Mouse (Mus musculus): Measurements from ENCODE around the gene Inka2. TPM values are rescaled to one million over a fixed set of nuclear protein-coding genes. Genes with fewer than 3 reads are reported as not detected.

Inka2 gene
- total and polyA plus RNA-seq, 3 experiments: 1.0 to 3.1 (median 2.5) TPM

DNA sequence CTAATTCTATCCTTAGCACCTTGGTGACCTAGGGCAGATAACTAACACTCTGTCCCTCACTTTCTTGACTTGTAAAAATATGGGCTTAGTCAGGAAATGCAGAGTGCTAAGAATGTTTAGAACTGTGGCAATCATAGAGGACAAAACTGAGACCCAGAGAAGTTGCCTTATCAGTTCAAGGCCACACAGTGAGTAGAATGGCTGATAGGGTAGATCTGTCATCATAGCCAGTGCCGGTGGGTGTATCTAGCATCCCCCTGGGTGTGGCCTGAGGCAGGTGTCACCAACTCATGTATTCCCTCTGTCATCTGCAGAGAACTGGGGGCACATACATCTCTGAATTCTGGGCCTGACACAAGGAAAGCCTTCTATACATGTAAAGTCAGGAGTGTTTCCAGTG lies 6.1 kb upstream of the Inka2 start:
- dilution Hi-C loops (cut with MboI; ENCODE audit: extremely low pct_ligation_motif_present, extremely low pct_unique_long_range_greater_than_20kb, low sequenced_read_pairs): loop anchor here (25.0 kb wide), 1 partner anchor 214 kb away; no protein-coding TSS in a partner anchor
- no peak for TF ChIP-seq UBTF (IDR thresholded peaks at IDR 0.05; ENCODE audit: low read depth, low read length)
- TF ChIP-seq EP300 (IDR thresholded peaks at IDR 0.05; ENCODE audit: low read length): no peak
- no peak for TF ChIP-seq ETS1 (conservative IDR thresholded peaks at IDR 0.05; ENCODE audit: low read depth, low read length)
- no peak for TF ChIP-seq NRF1 (IDR thresholded peaks at IDR 0.05; ENCODE audit: low read depth, low read length)
- no peak for TF ChIP-seq ZKSCAN1 (IDR thresholded peaks at IDR 0.05; ENCODE audit: borderline replicate concordance, low read depth, low read length)
- no peak for TF ChIP-seq ZNF384 (IDR thresholded peaks at IDR 0.05; ENCODE audit: low read depth, low read length)
- TF ChIP-seq SMC3 (IDR thresholded peaks at IDR 0.05; ENCODE audit: low read depth, low read length): no peak
- TF ChIP-seq POLR2AphosphoS2 (IDR thresholded peaks at IDR 0.05; ENCODE audit: low read depth, low read length): no peak
- no peak for TF ChIP-seq ELF1 (IDR thresholded peaks at IDR 0.05; ENCODE audit: low read depth, low read length)
- TF ChIP-seq GABPA (IDR thresholded peaks at IDR 0.05; ENCODE audit: insufficient replicate concordance, low read depth, low read length): no peak
- no peak for TF ChIP-seq ZC3H11A (IDR thresholded peaks at IDR 0.05; ENCODE audit: low read depth, low read length)
- TF ChIP-seq E2F4 (IDR thresholded peaks at IDR 0.05; ENCODE audit: insufficient replicate concordance, low read depth, low read length): no peak
- TF ChIP-seq CTCF (conservative IDR thresholded peaks at IDR 0.05 in 1 of 2, IDR thresholded peaks at IDR 0.05 in 1 of 2; ENCODE audit: low read depth in 2 of 2, low read length in 2 of 2): no peak
- no peak for TF ChIP-seq KAT2A (IDR thresholded peaks at IDR 0.05; ENCODE audit: insufficient replicate concordance, low read length)
- no peak for TF ChIP-seq MAZ (IDR thresholded peaks at IDR 0.05; ENCODE audit: low read depth, low read length)
- TF ChIP-seq JUN (IDR thresholded peaks at IDR 0.05; ENCODE audit: insufficient read depth, low read depth, low read length): no peak
- no peak for TF ChIP-seq USF1 (IDR thresholded peaks at IDR 0.05; ENCODE audit: low read depth, low read length)
- TF ChIP-seq CHD2 (IDR thresholded peaks at IDR 0.05; ENCODE audit: low read length): no peak
- TF ChIP-seq MAFK (IDR thresholded peaks at IDR 0.05; ENCODE audit: insufficient replicate concordance, low read length): no peak
- TF ChIP-seq MAX (IDR thresholded peaks at IDR 0.05; ENCODE audit: low read length): no peak
- H3K27ac ChIP-seq (ENCODE audit: insufficient read depth, low read depth): no peak overlapping the region
- peaks cover 47% of the 10 kb centered on the region for H3K27me3 ChIP-seq (replicated peaks)
- H3K4me1 ChIP-seq (ENCODE audit: control insufficient read depth in 1 of 2, insufficient read depth in 2 of 2): peaks cover 6% of the 10 kb centered on the region in 2 experiments; a peak in 2 of 4 replicates
- in situ Hi-C loops (cut with MboI; ENCODE audit: low pct_ligation_motif_present, low pct_unique_long_range_greater_than_20kb, low sequenced_read_pairs): loop anchor here (25.0 kb wide), 1 partner anchor 114 kb away; the partner anchor contains the start of gene Rap1a
- H3K36me3 ChIP-seq (replicated peaks in 1 of 2; ENCODE audit: control insufficient read depth in 1 of 2, insufficient read depth in 1 of 2, low read length in 1 of 2): no peaks in the 10 kb centered on the region
- H3K4me3 ChIP-seq (replicated peaks in 1 of 3; ENCODE audit: low read depth in 2 of 3, low read length in 2 of 3, poor library complexity in 1 of 3): no peak overlapping the region
- H3K9ac ChIP-seq (ENCODE audit: insufficient read depth, low read depth): no peak overlapping the region
- no peak overlapping the region for H3K4me2 ChIP-seq (ENCODE audit: insufficient read depth, low read depth, poor library complexity, severe bottlenecking)
- DNase-seq (ENCODE audit: extremely low read depth): no peak
- no peaks in the 10 kb centered on the region for H3K79me2 ChIP-seq (replicated peaks; ENCODE audit: control insufficient read depth, extremely low read depth, insufficient read depth, poor library complexity, severe bottlenecking)
- no peaks in the 10 kb centered on the region for H3K9me3 ChIP-seq (replicated peaks; ENCODE audit: low read length)
